Mouse (Mus musculus): ENCODE data around the gene Rab3c.

- TF ChIP-seq CTCF (IDR thresholded peaks at IDR 0.05; ENCODE audit: borderline replicate concordance, extremely low read depth, insufficient read depth, insufficient read length) = no peak
- TF ChIP-seq POLR2A (IDR thresholded peaks at IDR 0.05; ENCODE audit: borderline replicate concordance, extremely low read depth, insufficient read depth, insufficient read length, poor library complexity, severe bottlenecking) = no peak
Measured at GRCm38 (mm10) chr13:110006106-110006781, 274.6 kb downstream of the Rab3c start.

Data from brain, embryonic 14.5 days (tissue).